Mouse (Mus musculus) hindbrain, embryonic 12.5 days (tissue): ENCODE data around the gene Rcc2. TPM values are rescaled to one million over a fixed set of nuclear protein-coding genes. Genes with fewer than 3 reads are reported as not detected.

Experiments
- ATAC-seq: fragments of 200-750 bp; cut with Nextera tagmentation; 2 replicates; pipeline ENCODE4 v1.8.0; 2017; ENCODE audit warnings: moderate TSS enrichment; ENCODE audit not compliant: low FRiP score
- H3K27ac ChIP-seq: fragments of 300-500 bp; sonication (generic); 2 replicates; pipeline ENCODE4 v1.5.1; 2016; ENCODE audit warnings: mild to moderate bottlenecking
- H3K27me3 ChIP-seq: fragments of 300-500 bp; sonication (generic); 2 replicates; pipeline ENCODE4 v1.6.1; 2016; ENCODE audit warnings: mild to moderate bottlenecking
- H3K36me3 ChIP-seq: fragments of 300-500 bp; sonication (generic); 2 replicates; pipeline ENCODE4 v1.6.1; 2016; ENCODE audit warnings: mild to moderate bottlenecking
- H3K4me1 ChIP-seq: fragments of 300-500 bp; sonication (generic); 2 replicates; pipeline ENCODE4 v1.6.1; 2016
- H3K4me2 ChIP-seq: fragments of 300-500 bp; sonication (generic); replicated peaks from 2 replicates; pipeline ENCODE4 v1.6.1; 2016; ENCODE audit warnings: mild to moderate bottlenecking
- H3K4me3 ChIP-seq: fragments of 300-500 bp; sonication (generic); 2 replicates; pipeline ENCODE4 v1.5.1; 2016; ENCODE audit warnings: mild to moderate bottlenecking
- H3K9ac ChIP-seq: fragments of 300-500 bp; sonication (generic); 2 replicates; pipeline ENCODE4 v1.6.1; 2016; ENCODE audit warnings: mild to moderate bottlenecking, moderate library complexity
- H3K9me3 ChIP-seq: fragments of 300-500 bp; sonication (generic); replicated peaks from 2 replicates; pipeline ENCODE4 v1.6.1; 2016; ENCODE audit warnings: mild to moderate bottlenecking
- WGBS: fragments of 180-500 bp; shearing (Covaris S2); methylation state at CpG from one replicate; pipeline ENCODE4 v1.1.7; 2016; 5-methylcytosine and 5-hydroxymethylcytosine counted together
- polyA plus RNA-seq: library from polyadenylated mRNA; unstranded; fragments of >200 nt; fragmentation: Nextera tagmentation; extraction: Ambion mirVana; gene quantifications from 2 replicates; pipeline ENCODE4 v1.2.1, GENCODE M21; 2016

Rcc2 gene
- polyA plus RNA-seq, 1 experiment from 2014 or later, result 97.8 TPM

DNA sequence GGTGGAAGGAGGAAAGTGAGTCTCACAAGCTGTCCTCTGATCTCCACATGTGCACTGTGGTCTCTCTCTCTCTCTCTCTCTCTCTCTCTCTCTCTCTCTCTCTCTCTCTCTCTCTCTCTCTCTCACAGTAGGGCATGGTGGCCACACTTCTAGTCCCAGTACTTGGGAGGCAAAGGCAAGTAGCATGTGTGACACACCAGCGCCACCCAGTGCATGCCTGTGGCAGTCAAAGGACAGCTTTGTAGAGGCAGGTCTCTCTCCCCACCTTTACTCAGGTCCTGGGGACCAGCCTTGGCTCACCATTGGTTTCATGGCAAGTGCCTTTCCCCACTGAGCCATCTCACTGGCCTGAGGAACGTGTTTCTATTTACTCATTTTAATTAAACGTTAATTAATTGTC lies 44.3 kb downstream of the Rcc2 start:
- Histone ChIP-seq H3K9me3 (no peaks in the 10 kb centered on the region), H3K36me3 (no peaks in the 10 kb centered on the region), H3K9ac (no peak overlapping the region), H3K4me2 (no peak overlapping the region), H3K4me3 (no peak overlapping the region), H3K27me3 (peaks cover 2% of the 10 kb centered on the region; the same call in 1 of the 2 replicates), H3K4me1 (peaks cover 12% of the 10 kb centered on the region), H3K27ac (no peak overlapping the region)
- WGBS, result 30% methylated on average over 3 of the region's 3 CpGs
- no peak for ATAC-seq

DNA sequence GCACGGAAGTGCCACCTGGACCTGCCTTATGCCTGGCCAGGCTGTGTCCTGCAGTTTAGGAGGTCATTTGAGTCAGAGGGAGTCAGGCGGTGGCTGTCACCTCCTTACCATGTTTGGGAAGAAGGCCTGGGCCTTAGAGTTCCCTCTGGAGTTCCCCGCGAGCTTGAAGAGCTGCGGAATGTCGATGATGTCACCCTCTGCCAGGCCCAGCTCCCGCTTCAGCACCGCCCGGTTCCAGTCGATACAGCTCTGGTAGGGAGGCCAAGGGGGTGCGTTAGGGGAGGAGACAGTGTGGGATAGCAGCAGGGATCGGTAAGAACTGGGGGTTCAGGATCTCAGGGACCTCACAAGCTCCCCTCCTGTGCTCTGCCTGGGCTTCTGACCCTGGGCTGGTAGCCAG lies 47.6 kb downstream of the Rcc2 start:
- no peaks in the 10 kb centered on the region for H3K9me3 ChIP-seq
- ATAC-seq, result no peak
- WGBS, result 34% methylated on average over 12 of the region's 12 CpGs

DNA sequence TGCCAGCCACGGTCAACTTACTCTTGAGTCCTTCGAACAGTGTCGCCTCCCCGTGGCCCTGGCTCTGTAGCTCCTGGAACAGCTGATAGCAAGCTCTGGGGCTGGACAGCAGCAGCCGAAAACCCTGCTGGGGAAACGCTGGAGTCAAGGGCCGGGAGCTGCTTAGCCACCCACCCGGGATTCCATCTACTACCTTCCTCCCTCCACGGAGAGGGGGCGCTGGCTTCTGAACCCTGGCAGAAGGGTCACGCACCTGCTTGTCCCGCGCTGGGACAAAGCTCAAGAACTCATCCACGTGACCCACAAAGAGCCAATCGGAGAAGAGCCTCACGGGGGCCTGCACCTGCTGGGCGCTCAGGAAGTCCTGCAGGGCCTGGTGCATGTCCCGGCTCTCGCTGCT lies 50.0 kb downstream of the Rcc2 start:
- peaks cover 13% of the 10 kb centered on the region for H3K4me1 ChIP-seq
- ATAC-seq, result no peak
- no peaks in the 10 kb centered on the region for H3K36me3 ChIP-seq
- no peak overlapping the region for H3K27ac ChIP-seq
- H3K4me3 ChIP-seq, result peak overlapping the region; percentile 19
- H3K4me2 ChIP-seq, result peak overlapping the region; percentile 41
- peaks cover 6% of the 10 kb centered on the region; the same call in 1 of the 2 replicates for H3K27me3 ChIP-seq
- no peaks in the 10 kb centered on the region for H3K9me3 ChIP-seq
- H3K9ac ChIP-seq, result 0 out of 2 replicates have a peak overlapping the region, but pooled peaks have one; percentile 15
- 9% methylated on average over 19 of the region's 19 CpGs for WGBS

More for the DNA sequence above, 47.6 kb downstream of the Rcc2 start:
- Histone ChIP-seq H3K36me3 (no peaks in the 10 kb centered on the region), H3K27me3 (peaks cover 6% of the 10 kb centered on the region; the same call in 1 of the 2 replicates), H3K4me2 (no peak overlapping the region), H3K4me3 (no peak overlapping the region), H3K27ac (no peak overlapping the region), H3K4me1 (peaks cover 14% of the 10 kb centered on the region), H3K9ac (no peak overlapping the region)

GRCm38 (mm10) chr4:140753366-140753765 lies 53.0 kb downstream of the Rcc2 start:
- no peak overlapping the region for H3K4me2 ChIP-seq
- no peaks in the 10 kb centered on the region for H3K9me3 ChIP-seq
- no peak overlapping the region for H3K27ac ChIP-seq
- H3K27me3 ChIP-seq, result peaks cover 4% of the 10 kb centered on the region; the same call in 1 of the 2 replicates
- no peak for ATAC-seq
- H3K9ac ChIP-seq, result no peak overlapping the region
- WGBS, result 66% methylated on average over 7 of the region's 7 CpGs
- no peak overlapping the region for H3K4me3 ChIP-seq
- peaks cover 21% of the 10 kb centered on the region for H3K4me1 ChIP-seq
- no peaks in the 10 kb centered on the region for H3K36me3 ChIP-seq

DNA sequence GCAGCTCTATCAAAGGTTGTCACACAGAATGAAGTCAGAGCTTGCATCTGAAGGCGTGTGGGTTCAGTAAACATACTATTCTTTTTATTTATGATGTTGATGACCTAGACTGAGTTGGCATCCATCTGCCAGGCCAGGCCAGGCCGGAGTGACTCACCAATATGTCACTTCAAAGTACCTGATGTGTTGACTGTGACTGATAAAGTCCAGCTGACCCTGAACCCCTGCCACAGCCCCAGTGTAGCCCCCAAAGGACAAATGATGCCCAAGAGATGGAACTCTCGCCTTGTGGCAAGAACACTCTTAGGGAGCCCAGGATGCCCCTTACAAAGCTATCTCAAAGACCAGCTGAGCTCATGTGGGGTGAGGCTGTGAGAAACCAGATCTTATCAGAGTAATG lies 55.5 kb downstream of the Rcc2 start:
- 0 out of 2 replicates have a peak overlapping the region, but pooled peaks have one; percentile 2 for H3K9ac ChIP-seq
- 90% methylated on average over 3 of the region's 3 CpGs for WGBS
- H3K4me1 ChIP-seq, result peaks cover 14% of the 10 kb centered on the region
- H3K4me3 ChIP-seq, result no peak overlapping the region
- no peaks in the 10 kb centered on the region for H3K9me3 ChIP-seq
- H3K36me3 ChIP-seq, result no peaks in the 10 kb centered on the region
- H3K27me3 ChIP-seq, result no peaks in the 10 kb centered on the region; the same call in 1 of the 2 replicates
- no peak overlapping the region for H3K27ac ChIP-seq
- no peak overlapping the region for H3K4me2 ChIP-seq
- no peak for ATAC-seq

- H3K4me3 ChIP-seq, result no peak overlapping the region
- 91% methylated on average over 7 of the region's 7 CpGs for WGBS
- no peaks in the 10 kb centered on the region for H3K36me3 ChIP-seq
- no peak overlapping the region for H3K4me2 ChIP-seq
- peaks cover 14% of the 10 kb centered on the region for H3K4me1 ChIP-seq
- H3K27me3 ChIP-seq, result no peaks in the 10 kb centered on the region; the same call in 1 of the 2 replicates
- H3K27ac ChIP-seq, result no peak overlapping the region
- H3K9me3 ChIP-seq, result no peaks in the 10 kb centered on the region
- no peak for ATAC-seq
- no peak overlapping the region for H3K9ac ChIP-seq
These were observed 61.3 kb downstream of the Rcc2 start for GRCm38 (mm10) chr4:140761601-140762000.

DNA sequence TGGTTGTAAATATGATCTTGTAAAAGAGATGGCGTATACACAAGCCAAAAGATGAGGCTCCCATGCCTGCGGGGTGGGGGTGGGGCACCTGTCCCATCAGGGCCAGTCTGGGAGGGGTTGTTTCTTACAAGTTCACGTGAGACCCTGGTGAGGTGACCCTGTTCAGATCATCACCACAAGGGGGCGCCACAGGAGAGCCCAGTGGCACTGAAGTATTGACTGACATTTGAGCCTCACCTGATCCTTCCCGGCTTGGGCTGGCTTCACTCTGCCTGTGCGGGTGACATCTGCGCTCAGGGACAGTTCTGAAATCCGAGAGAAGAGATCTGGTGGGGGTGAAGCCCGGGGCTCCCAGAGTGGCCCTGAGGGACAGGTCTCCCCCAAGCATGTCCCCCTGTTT lies 62.8 kb downstream of the Rcc2 start:
- H3K27ac ChIP-seq, result no peak overlapping the region
- H3K4me3 ChIP-seq, result no peak overlapping the region
- no peaks in the 10 kb centered on the region for H3K36me3 ChIP-seq
- no peaks in the 10 kb centered on the region; the same call in 1 of the 2 replicates for H3K27me3 ChIP-seq
- 17% methylated on average over 9 of the region's 9 CpGs for WGBS
- no peak overlapping the region for H3K4me2 ChIP-seq
- H3K9me3 ChIP-seq, result no peaks in the 10 kb centered on the region
- H3K4me1 ChIP-seq, result peaks cover 2% of the 10 kb centered on the region
- no peak overlapping the region for H3K9ac ChIP-seq
- ATAC-seq, result no peak

DNA sequence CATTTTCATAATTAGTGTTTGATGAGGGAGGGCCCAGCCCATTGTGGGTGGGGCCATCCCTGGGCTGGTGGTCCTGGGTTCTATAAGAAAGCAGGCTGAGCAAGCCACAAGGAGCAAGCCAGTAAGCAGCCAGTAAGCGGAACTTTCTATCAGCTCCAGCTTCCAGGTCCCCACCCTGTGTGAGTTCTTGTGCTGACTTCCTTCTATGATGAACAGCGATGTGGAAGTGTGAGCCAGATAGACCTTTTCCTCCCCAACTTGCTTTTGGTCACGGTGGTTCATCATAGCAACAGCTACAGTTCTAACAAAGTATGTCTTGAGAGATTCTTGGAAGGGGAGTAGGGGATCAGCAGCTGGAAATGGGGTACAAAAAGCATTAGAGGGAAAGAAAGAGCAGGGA lies 65.6 kb downstream of the Rcc2 start:
- WGBS, result 82% methylated on average over 3 of the region's 3 CpGs
- H3K4me3 ChIP-seq, result no peak overlapping the region
- ATAC-seq, result no peak
- H3K36me3 ChIP-seq, result no peaks in the 10 kb centered on the region
- H3K4me2 ChIP-seq, result no peak overlapping the region
- H3K9ac ChIP-seq, result no peak overlapping the region
- H3K4me1 ChIP-seq, result peaks cover 5% of the 10 kb centered on the region; the same call in 1 of the 2 replicates
- H3K27ac ChIP-seq, result no peak overlapping the region
- no peaks in the 10 kb centered on the region for H3K9me3 ChIP-seq
- H3K27me3 ChIP-seq, result no peaks in the 10 kb centered on the region; the same call in 1 of the 2 replicates

GRCm38 (mm10) chr4:140768973-140769372 lies 68.6 kb downstream of the Rcc2 start:
- Histone ChIP-seq H3K36me3 (no peaks in the 10 kb centered on the region), H3K4me1 (peaks cover 5% of the 10 kb centered on the region; the same call in 1 of the 2 replicates), H3K27ac (no peak overlapping the region), H3K27me3 (no peaks in the 10 kb centered on the region; the same call in 1 of the 2 replicates), H3K4me3 (no peak overlapping the region), H3K9ac (no peak overlapping the region), H3K4me2 (no peak overlapping the region), H3K9me3 (no peaks in the 10 kb centered on the region)
- no peak for ATAC-seq
- WGBS, result 75% methylated on average over 5 of the region's 5 CpGs

- ATAC-seq, result no peak
- H3K27ac ChIP-seq, result no peak overlapping the region
- 0 out of 2 replicates have a peak overlapping the region, but pooled peaks have one; percentile 4 for H3K4me3 ChIP-seq
- H3K4me1 ChIP-seq, result peaks cover 5% of the 10 kb centered on the region; the same call in 1 of the 2 replicates
- H3K4me2 ChIP-seq, result peak overlapping the region; percentile 37
- H3K9ac ChIP-seq, result no peak overlapping the region
- 13% methylated on average over 13 of the region's 13 CpGs for WGBS
- H3K9me3 ChIP-seq, result no peaks in the 10 kb centered on the region
- no peaks in the 10 kb centered on the region for H3K36me3 ChIP-seq
- no peaks in the 10 kb centered on the region; the same call in 1 of the 2 replicates for H3K27me3 ChIP-seq
These were observed 70.1 kb downstream of the Rcc2 start for GRCm38 (mm10) chr4:140770433-140770832.

DNA sequence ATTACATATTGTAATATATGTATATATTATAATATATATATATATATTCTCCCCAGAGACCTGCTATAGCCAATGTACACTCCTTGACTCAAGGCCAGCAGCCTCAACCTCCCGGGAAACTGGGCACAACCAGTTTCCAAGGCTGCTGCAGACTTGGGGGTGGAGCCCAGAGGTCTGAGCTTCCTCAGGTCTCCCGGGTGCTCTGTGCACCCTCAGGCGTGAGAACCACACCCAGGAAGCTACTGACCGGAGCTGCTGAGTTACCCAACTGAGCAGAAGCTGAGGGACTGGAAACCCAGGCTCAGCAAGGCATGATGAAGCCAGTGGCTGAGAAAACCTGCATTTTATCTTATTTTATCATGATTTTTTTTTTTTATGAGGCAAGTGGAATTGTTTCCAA lies 70.8 kb downstream of the Rcc2 start:
- Histone ChIP-seq H3K4me3 (no peak overlapping the region), H3K4me2 (no peak overlapping the region), H3K27me3 (no peaks in the 10 kb centered on the region; the same call in 1 of the 2 replicates), H3K36me3 (no peaks in the 10 kb centered on the region), H3K27ac (no peak overlapping the region), H3K9me3 (no peaks in the 10 kb centered on the region), H3K4me1 (peaks cover 5% of the 10 kb centered on the region; the same call in 1 of the 2 replicates), H3K9ac (no peak overlapping the region)
- ATAC-seq, result no peak
- WGBS, result 54% methylated on average over 4 of the region's 4 CpGs
